Mouse (Mus musculus): Measurements from ENCODE around the gene Adck1.

GRCm38 (mm10) chr12:88458936-88459335, 98.6 kb downstream of the Adck1 start:
- TF ChIP-seq POLR2A (IDR thresholded peaks at IDR 0.05; ENCODE audit: extremely low read depth, insufficient read depth, low read length), result no peak
- no peak for TF ChIP-seq CTCF (IDR thresholded peaks at IDR 0.05; ENCODE audit: extremely low read depth, insufficient read depth, low read length)
